Mouse (Mus musculus) B cell, adult 2 months (primary cell): Measurements from ENCODE around the gene Sugct.
"Not testable (repeated sequence)": the region's sequence is repeated elsewhere in the genome, so short reads cannot be mapped to it uniquely, and the experiment has no call there.

Experiments used
- DNase-seq, 2 experiments: peaks; one replicate each; pipeline ENCODE4 v3.0.0; 2022

Sugct gene

DNA sequence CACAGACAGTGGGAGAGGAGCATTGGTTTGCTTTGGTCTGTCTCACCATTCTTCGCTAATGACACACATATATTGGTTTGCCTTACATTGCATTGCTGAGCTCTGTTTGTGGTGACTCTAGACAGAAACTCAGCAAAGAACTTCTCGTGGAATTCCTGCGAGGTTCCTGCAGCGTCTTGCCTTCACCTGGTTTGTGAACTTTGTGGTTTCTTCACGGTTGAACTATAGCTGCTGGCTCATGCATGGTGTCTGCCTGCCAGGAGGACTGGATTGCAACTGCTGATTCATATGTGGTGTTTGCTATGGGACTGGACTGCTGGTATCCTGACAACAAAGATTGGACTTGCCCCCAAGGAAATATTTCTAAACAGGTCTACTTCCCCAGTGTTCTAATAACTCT lies 91.6 kb downstream of the Sugct start:
- DNase-seq, result no peak

DNA sequence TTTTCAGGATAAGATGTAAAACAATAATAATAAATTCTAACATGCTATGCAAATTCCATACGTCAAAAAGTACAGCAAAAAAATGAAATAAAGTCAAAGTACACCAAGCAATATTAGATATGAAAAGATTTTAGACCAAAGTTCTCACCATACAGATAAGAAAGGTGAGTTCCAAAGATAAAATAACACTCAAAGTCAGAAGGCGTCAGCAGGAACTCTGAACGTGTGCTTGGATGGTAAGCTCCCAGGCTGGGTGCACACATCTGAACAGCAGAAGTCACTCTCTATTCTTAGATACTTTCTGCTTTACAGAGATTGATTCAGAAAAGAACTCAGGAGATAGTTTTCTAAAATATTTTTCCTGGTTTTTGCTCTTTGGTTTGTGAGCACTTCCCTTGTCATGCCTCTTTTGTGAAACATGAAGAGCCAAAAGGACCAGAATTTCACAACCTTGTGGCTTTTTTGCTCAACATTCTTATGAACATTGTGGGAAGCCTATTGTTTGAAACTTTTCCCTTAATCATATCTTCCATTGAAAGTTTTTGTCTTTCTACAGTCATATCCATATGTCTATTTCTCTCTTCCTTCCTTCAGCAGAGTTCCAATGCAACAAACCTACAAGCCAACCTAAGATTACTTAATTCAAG lies 110.0 kb downstream of the Sugct start:
- DNase-seq, result no peak

DNA sequence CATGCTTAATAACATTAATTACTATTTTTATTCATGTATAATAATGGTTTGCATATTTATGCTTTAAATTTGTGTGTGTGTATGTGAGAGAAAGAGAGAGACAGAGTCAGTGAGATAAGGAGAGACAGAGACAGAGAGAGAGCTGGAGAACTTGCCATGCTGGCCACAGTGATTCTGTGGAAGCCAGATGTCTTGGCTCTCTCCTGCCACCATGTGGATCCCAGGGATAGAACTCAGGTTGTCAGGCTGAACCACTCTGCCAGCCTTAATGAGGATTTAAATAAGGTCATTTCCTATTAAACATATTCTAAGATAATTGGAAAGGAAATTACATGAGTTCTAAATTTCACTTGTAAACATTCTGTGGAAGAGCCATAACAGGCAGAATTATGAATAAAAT lies 110.5 kb downstream of the Sugct start:
- peak; percentile 6 to 12 for DNase-seq

DNA sequence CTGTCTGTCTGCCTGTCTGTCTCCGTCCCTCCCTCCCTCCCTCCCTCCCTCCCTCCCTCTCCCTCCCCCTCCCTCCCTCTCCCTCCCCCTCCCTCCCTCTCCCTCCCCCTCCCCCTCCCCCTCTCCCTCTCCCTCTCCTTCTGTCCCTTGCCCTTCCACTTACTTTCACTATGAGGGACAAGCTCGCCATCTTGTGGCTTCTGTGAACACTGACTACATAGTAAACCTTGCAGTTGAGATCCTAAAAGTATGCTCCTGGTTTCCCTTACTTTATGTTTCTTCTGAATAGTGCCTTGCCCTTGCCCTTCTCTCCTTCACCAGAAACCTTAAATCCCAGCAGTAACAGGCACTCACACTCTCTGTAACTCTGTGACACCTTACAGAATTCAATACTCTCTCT lies 113.7 kb downstream of the Sugct start:
- no peak for DNase-seq

DNA sequence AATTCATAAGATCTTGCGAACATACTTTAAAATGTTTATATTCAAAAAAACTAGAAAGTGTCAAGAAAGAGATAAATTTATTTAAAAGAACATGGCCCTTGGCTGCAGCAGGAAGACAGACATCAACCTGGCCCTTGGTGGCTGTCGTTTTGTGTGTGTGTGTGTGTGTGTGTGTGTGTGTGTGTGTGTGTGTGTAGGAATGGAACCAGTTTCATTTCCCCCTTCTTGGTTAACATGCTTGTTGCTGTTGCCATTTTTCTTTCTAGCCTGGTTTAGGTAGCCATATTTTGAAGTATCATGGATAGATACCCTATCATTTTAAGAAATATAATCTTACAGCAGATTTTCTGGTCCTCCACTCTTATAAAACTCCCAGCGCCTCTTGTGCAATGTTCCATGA lies 136.0 kb downstream of the Sugct start:
- DNase-seq, result no peak

DNA sequence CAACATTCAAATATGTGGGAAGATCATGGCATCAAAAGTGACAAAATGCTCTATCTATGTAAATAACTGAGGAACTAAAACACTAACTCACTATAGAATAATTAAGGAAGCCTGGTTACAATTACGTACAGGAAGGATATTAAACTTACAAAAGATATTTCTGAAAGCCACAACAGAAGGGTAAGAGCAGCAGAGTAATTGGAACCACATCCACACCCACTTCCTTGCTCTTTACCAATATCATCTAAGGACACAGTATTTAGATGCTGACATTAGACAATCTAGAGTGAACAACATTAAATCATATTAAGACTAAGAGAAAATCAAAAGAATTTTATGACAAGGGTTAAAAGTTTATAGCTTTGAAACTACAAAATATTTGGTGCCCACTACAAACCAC lies 159.0 kb downstream of the Sugct start:
- DNase-seq, result no peak

DNA sequence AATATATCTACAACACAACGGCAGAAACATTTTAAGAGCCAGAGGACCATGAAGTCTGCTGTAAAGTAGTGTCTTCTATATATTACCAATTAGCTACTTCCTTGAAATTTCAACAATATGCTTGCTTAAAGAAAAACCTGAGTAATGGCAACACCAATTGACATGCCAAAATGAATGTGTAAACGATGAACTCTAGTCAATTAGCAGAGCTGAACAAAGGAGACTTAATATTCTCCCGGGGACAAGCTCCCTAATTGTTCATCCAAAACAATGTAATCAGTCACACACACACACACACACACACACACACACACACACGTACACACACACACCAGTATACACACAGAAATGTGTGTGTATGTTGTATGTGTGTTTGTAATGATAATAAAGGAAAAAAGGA lies 160.5 kb downstream of the Sugct start:
- no peak for DNase-seq

DNA sequence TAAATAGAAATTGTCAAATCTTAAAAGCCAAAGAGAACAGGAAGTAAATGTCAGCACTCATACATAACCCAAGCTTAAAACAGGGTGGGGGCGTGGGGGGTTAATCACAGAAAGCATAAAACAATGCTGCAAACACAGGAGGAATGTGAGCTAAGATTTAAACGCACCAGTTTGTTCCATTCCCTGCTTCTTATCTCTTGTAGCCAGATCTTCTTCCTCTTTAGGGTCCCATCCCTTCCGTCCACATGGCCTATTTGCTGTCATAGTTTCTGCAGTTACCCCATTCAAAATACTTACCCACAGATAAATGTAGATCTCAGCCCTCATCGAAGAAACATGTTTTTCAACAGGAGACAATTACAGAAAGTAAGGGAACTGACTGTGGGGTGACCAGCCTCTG lies 160.9 kb downstream of the Sugct start:
- DNase-seq, result no peak

DNA sequence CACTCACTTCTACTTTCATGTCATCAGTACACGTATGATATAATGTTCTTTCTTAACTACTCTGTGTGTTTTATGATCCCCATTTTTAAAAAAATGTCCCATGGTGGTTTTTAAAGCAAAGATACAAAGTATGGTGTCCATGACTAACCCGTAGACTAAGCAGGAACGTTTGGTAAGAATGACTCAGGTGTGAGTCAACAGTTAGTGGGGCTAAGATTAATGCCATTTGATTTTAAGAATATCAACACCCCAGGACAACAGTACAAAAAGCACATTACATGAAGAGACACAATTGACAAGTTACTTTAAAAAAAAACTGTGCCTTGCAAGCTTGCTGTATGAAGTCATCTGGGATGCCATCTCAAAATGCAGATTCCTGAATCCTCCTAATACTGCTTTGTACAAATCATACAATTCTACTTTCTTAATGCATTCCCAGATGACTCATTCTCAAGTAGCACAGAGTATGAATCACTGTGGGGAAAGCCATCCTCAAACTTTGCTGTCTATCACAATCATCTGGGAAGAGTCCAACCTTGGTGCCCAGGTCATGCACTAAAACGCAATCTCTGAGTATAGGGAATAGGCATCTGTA lies 184.1 kb downstream of the Sugct start:
- no peak for DNase-seq

DNA sequence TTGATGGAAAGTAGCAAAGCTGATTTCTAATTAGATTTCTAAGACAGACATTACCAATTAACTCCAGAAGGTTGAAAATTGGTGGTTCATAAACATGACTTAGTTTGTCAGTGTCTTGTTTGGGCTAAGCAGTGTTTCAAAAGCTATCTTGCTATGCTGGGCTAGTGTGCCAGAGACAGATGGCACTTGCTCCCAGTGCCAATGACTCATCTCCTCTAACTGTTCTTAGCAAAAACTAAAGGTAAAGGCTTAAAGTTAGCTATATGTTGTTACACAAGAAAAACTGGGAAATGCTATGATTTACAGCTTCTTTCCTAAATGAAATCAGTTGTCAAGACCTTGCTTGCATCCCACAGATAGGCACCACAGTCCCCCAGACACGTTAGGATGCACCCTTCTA lies 200.4 kb downstream of the Sugct start:
- no peak for DNase-seq

DNA sequence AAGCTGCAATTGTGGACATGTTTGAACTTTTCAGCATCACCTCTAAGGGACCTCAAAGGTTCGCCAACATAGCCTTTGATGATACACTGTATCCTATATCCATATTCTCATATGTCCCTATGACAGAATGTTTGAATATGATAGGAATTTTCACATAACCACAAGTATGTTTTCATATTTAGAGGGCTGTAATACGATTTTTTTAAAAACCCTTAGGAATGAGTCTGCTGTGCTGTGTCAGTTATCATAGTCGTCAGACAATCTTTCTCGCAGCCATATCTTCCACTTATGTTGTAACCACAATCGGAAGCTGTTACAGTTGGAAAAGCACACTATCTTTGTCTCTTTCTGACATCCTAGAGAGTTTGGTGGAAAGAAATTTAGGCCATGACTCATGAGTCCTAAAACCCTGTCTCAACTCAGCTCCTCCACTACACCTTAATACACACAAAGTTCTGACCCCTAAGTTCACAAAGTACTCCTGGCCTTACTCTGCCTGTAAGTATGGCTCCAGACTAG lies 201.2 kb downstream of the Sugct start:
- DNase-seq, result no peak

DNA sequence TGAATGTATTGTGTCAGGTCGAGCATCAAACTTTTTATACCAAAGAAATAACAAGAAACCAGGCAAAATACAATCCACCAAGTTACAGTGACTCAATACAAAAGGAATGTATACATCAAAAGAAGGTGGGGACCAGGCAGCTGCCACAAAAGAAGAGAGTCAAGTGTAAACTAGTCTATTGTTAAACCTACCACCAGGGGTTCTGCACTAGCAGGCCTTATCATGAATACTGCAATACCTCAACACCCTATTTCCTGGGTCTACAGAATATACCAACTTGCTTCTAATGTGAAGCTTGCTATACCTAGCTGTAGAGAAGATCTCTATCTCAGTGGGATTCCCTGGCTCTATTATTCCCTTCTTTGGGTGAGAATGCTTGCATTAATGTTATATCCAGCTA lies 237.4 kb downstream of the Sugct start:
- not testable (repeated sequence) for DNase-seq

DNA sequence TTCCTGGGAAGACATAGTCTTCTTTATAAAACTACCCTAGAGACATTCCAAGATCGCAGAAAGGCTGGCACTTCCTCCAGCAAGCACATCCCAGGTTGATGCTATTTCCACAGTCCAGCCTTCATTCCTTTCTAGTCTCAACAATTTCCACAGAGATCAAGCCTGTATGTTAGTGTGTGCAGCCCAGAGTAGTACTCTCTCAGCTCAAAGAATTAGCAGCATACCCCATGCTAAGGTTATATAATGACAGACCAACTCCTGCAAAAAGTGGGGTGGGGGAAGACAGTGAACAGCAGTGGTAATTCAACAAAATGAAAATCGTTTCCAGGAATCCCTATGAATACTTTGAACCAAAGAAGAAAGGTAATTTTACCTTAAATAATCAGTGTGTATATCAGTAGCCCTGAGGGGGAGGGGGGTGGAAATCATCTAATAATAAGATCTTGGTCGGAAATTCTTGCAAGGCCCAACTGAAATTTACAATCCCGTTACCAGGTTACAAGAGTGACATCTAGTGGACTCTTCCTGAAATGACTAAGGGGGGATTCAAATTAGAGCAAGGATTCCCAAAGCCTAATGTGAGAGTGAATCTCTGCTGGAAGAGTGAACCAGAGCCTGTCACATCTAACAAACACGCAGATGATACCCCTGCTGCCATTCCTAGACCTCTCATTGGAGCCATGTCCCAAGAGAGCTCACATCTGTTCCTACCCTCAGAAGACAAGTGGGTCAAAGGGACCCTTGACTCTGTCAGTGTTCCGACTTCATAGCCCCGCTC lies 263.0 kb downstream of the Sugct start:
- DNase-seq, result peak; percentile 21 to 27

DNA sequence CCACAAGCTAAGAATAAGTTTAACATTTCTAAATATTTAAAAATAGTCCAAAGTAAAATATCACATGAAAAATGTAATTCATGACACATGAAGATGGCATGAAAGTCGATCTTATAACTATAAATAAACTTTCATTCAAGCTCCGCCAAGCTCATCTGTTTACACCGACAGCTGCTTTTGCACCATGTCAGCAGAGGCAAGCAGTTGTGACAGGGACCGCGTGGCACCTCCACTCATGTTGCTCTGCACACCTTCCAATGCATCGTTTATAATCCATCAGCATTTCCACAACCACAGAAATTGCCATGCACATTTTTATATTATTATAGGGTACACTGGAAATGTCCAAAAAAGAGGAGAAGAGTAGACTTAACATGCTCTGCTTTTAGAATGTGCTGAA lies 273.5 kb downstream of the Sugct start:
- no peak for DNase-seq

DNA sequence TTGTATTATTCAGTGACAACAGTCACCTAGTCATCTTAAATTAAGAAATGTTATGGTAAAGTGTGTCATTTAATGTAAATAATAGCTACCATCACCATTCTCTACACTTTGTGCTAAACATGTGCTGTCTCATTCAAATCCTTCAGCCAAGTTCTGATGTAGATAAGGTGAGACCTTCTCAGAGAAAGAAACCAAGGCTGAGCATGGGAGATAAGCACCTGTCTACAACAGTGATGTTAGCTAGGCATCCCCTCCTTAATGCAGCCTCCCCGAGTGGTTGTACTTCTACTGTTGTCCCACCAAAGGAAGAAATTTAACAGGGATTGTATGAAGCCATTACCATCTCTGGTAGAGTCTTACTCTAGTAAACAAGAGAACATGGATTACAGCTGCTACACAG lies 274.8 kb downstream of the Sugct start:
- no peak for DNase-seq

DNA sequence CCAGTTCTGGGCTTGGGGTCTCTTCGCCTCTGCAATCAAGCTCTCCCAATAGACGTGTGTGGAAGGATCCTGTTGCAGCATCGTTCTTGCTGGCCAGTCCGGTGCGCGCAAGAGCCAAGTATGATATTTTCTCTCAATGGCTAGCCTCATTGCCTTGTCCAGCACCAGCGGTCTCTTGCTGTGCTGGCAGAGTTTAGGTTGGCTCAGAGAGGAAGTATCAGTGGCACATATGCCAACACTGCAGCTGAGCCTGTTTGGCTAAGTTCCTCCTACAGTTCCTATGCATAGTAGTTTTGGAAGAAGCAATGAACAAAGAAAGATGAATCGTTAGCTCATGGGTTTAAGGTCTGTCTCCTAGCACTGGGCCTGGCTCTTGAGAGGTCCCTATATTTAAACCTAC lies 352.5 kb downstream of the Sugct start:
- no peak for DNase-seq

DNA sequence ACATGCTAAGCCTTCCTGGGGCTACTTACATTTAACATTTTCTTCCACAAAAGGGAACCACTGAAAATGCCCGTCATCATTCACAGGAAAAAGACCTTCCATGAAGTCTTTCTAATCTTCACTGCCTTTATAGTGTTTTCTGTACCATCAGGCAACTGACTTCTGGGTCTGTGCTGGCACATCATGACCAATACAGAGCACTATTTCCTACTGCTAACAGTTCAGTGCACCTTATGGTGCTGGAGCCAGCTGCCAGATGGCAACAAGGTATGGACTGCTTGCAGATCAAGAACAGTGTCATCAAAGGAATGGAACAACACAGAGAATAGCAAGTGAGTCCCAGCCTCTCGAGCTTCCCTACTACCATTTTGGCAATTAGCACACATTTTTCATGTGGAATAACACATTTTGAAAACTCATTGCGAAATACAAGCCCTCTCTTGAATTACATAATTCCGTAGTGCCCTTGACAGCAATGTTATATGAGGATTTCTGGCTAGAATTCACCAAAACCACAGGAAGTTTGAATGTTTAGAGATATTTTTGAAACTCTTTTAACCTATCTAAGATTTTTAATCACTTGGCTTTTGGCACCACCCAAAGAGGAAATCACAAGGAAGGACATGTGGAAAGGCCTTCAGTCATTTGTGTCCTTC lies 359.3 kb downstream of the Sugct start:
- no peak for DNase-seq

DNA sequence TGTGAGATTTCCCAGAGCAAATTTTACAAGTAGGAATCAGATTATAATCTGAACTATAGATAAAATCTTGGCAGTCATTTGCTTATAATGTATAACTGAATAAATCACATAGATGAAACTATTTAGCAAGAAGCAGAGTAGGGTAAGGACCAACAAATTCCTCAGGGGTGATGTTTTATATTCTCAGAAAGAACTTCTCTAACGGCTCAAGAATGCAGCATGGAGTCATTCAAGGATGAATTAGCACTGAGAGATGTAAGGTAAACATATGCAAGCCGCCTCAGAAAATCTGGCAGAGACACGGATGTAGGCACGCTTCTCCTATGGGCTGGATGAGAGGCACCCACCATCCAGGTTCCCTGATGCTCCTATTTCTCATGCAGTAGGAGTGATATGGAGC lies 368.5 kb downstream of the Sugct start:
- no peak for DNase-seq

DNA sequence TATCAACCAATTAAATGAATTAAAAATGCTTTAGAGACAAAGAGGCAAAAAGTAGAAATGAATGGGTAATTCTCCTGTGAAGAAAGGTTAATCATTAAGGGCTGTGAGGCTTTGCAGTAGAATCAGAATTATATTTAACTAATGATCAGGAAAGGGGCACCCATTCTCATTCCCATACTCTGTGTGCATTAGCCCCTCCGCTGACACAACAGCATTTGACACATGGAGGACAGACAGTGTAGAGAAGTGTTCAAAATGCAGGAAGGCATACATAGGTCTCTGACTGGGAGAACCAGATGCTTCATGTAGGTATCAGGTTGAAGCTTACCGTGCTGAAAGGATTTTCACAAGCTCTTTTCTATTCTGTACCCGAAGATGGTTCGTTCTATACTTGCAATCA lies 393.8 kb downstream of the Sugct start:
- DNase-seq, result no peak

DNA sequence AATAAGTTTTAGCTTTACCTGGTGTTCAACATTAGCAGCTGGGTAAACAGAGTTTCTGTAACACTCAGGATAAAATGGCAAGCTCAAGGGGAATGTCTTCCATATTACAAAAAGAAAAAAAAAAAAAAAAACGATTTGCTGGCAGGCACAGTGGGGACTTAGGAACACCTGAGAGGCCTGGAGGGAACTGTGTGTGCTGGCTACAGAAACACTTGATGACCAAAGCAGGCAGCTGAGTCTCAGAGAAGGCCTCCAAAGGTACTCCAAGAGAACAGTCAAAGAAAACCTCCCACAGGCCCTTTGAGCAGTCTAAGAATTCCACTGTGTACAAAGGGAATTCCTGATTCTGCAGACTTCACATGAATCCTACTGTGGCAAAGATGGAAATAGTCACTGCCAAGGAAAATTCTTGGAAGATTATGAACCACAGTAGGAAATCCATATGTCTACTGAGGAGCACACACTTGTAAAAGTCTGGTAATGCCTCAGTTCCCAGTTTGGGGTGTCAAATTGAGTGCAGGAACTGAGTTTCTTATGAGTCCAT lies 397.8 kb downstream of the Sugct start:
- DNase-seq, result no peak

DNA sequence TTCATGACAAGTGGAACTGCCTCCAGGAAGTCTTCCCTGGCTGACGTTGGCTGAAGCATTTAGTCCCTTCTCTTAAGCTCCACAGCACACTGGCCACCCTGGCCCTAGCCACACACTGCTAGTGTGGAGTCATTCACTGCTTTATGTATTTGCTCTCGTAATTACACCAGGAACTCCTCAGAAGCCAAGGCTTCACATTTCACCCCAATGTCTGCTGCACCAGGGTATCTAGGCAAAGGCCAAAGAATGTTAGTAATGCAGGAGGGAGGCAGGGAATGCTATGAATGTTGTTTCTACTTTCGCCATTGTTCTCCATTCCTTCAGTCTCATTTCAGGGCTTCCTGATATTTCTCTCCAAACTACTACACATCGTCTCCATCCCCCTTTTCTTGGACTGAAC lies 398.4 kb downstream of the Sugct start:
- DNase-seq, result no peak

DNA sequence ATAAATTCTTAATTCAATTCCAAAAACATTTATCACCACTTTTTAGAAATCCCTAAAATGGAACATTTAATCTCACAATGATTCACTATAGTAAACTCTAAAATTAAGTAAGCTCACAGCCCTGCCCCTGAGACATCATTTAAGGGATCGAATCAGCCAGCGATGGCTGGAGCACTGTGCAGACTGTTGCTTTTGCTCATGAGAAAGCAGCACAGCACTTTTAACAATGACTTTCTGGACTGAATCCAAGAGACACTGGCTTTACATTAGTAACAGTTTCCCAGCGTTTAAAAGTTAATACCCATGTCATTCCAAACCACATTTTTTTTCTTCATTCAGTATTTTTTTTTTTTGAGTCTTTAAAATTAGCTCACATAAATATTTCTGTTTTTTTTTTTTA lies 398.9 kb downstream of the Sugct start:
- DNase-seq, result no peak

DNA sequence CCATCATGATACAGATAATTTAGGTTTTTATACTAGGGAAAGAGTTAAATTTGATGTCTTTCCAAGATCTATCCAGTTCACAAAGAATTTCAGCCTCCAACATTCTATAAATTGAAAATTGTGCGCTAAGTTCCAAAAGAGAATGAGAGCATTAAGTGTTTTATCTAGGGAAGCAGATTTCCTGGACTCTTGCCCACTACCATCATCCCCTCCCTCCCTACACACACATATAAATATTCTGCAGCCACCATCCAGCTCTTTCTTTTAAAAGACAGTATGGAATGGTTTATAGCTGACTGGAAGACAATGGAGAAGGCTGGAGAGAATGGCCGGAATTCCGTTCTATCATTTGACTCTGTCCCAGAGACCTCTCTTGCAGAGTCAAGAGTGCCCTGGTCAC lies 404.3 kb downstream of the Sugct start:
- no peak for DNase-seq
